Mouse (Mus musculus) heart, postnatal 4 days (tissue): ENCODE results near the gene Gm21828. TPM values are rescaled to one million over a fixed set of nuclear protein-coding genes. Genes with fewer than 3 reads are reported as not detected.
"Not testable (repeated sequence)": the region's sequence is repeated elsewhere in the genome, so short reads cannot be mapped to it uniquely, and the experiment has no call there.

Experiments
- DNase-seq: peaks from one replicate; pipeline ENCODE4 v3.0.0; 2021
- total RNA-seq, 2 experiments: library from RNA; stranded (reverse); gene quantifications; 2 replicates each; pipeline ENCODE4 v1.2.3; 2021

Gene Gm21828
- total RNA-seq = not detected

- DNase-seq = not testable (repeated sequence)
Observed at GRCm38 (mm10) chrY:13223828-13224227, at the start of gene Gm21828. Gene Gm21828 (minus strand): TSS chrY:13223928.

GRCm38 (mm10) chrY:13252091-13252490 is 28.4 kb upstream of the Gm21828 start, which contains the start of the genes Gm21440 and Gm21454:
Gene Gm21440 (plus strand): TSS chrY:13252391.
Gene Gm21454 (plus strand): TSS chrY:13252442.
- not testable (repeated sequence) for DNase-seq

Other genes with a start within 250 kb of the Gm21828 start
- not detected for gene Gm20807, start 181.0 kb downstream of the Gm21828 start, total RNA-seq
- gene Gm21891, start 90.4 kb downstream of the Gm21828 start, total RNA-seq = not detected
- not detected for gene Gm21425, start 62.0 kb downstream of the Gm21828 start, total RNA-seq
- not detected for gene Gm21440, start 28.5 kb upstream of the Gm21828 start, total RNA-seq
- not detected for gene Gm21454, start 28.5 kb upstream of the Gm21828 start, total RNA-seq
- not detected for gene Gm21725, start 125.1 kb upstream of the Gm21828 start, total RNA-seq
- not detected for gene Gm21866, start 241.7 kb upstream of the Gm21828 start, total RNA-seq